Mouse (Mus musculus) liver, postnatal 0 days (tissue): Measurements from ENCODE around the gene Bcr.

ENCODE experiments used
- CTCF ChIP-seq: sonication (generic); IDR thresholded peaks from 2 replicates; pipeline ENCODE4 v1.5.1; 2016; ENCODE audit warnings: antibody characterized with exemption, low read depth
- EP300 ChIP-seq: IDR thresholded peaks from 2 replicates; pipeline ENCODE4 v1.6.1; 2016; ENCODE audit warnings: antibody characterized with exemption, low read depth, mild to moderate bottlenecking

DNA sequence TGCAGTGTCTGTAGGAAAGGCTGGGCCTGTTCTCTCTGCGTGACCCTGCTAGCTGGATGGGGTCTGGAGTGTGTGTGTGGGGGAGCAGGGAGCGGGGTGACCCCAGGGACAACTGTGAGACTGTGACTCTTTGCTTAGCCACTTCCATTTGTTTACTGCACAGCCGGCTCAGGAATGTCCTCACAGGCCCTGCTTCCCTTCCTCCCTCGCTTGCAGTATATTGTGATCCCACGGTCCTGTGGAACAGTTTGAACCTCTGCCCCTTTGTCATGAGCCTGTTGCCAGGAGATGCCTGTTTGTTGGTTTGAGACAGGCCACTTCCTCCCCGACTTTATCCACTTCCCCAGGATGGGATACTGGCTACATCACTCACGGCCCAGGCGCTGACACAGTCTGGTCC lies 116.1 kb downstream of the Bcr start:
- TF ChIP-seq CTCF = no peak
- TF ChIP-seq EP300 = no peak
